Mouse (Mus musculus) kidney, embryonic 15.5 days (tissue): ENCODE results near the gene Exoc5. TPM values are rescaled to one million over a fixed set of nuclear protein-coding genes. Genes with fewer than 3 reads are reported as not detected.

Experiments
- ATAC-seq: fragments of 200-750 bp; cut with Nextera tagmentation; replicated peaks from 2 replicates; pipeline ENCODE4 v1.8.0; 2017; ENCODE audit warnings: moderate TSS enrichment; ENCODE audit not compliant: low FRiP score
- H3K27ac ChIP-seq: fragments of 300-500 bp; sonication (generic); 2 replicates; pipeline ENCODE4 v1.5.1; 2015; ENCODE audit warnings: mild to moderate bottlenecking, inconsistent platforms
- H3K27me3 ChIP-seq: fragments of 300-500 bp; sonication (generic); 2 replicates; pipeline ENCODE4 v1.6.1; 2015; ENCODE audit warnings: inconsistent platforms
- H3K36me3 ChIP-seq: fragments of 300-500 bp; sonication (generic); 2 replicates; pipeline ENCODE4 v1.6.1; 2015; ENCODE audit warnings: inconsistent platforms
- H3K4me1 ChIP-seq: fragments of 300-500 bp; sonication (generic); 2 replicates; pipeline ENCODE4 v1.6.1; 2015; ENCODE audit warnings: inconsistent platforms
- H3K4me2 ChIP-seq: fragments of 300-500 bp; sonication (generic); 2 replicates; pipeline ENCODE4 v1.6.1; 2015; ENCODE audit warnings: moderate library complexity, mild to moderate bottlenecking, inconsistent platforms
- H3K4me3 ChIP-seq: fragments of 300-500 bp; sonication (generic); replicated peaks from 2 replicates; pipeline ENCODE4 v1.5.1; 2015; ENCODE audit warnings: mild to moderate bottlenecking, inconsistent platforms
- H3K9ac ChIP-seq: fragments of 300-500 bp; sonication (generic); 2 replicates; pipeline ENCODE4 v1.6.1; 2015; ENCODE audit warnings: mild to moderate bottlenecking, inconsistent platforms
- H3K9me3 ChIP-seq: fragments of 300-500 bp; sonication (generic); replicated peaks from 2 replicates; pipeline ENCODE4 v1.6.1; 2016; ENCODE audit warnings: inconsistent platforms
- WGBS: fragments of 180-500 bp; shearing (Covaris S2); methylation state at CpG from one replicate; pipeline ENCODE4 v1.1.7; 2015; ENCODE audit warnings: mixed read lengths; 5-methylcytosine and 5-hydroxymethylcytosine counted together
- polyA plus RNA-seq: library from polyadenylated mRNA; unstranded; fragments of >200 nt; fragmentation: Nextera tagmentation; extraction: Ambion mirVana; gene quantifications from 2 replicates; pipeline ENCODE4 v1.2.1, GENCODE M21; 2015

Gene Exoc5
- polyA plus RNA-seq, 1 experiment from 2014 or later = 42.4 TPM

DNA sequence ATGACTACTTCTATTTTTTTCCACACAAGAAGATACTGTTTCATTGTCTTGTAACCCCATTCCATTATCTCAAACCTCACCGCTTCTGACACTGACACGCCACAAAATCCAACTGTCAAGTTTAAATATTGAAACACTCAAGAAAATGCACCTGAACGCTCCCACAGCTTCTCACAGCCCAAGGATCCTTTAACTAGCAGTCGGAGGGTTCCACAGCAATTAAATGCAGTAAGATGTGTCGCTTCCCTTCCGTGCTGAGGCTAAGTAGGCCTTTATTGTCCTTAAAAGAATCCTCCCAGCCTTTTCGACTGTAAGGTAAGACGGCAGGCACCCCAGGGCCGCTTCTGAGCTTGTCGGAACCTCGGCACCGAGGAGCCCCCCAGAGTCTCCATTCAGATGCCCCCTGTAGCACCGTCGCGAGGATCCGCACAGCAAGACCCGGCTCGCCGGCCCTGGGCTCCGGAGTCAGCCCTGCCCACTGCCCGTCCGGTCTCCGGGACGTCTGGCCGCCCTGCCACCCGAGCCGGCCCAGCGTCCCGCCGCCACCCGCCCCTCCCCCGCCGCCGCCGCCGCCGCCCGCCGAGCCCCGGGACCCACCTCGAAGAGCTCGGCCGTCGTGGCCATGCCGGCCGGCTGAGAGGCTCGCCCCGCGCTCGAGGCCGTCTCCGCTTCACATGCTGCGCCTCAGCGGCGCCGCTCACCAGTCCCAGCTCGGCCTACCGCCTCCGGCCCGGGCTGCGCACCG lies 752 bp downstream of the Exoc5 start, which contains the start of gene Ap5m1:
Ap5m1 (plus strand) TSS at position 569 of the 745 bp plus-strand sequence.
- H3K4me2 ChIP-seq = peak within 1 kb of the TSS; percentile 59
- peak within 1 kb of the TSS; percentile 97 for H3K9ac ChIP-seq
- WGBS = under 1% methylated on average over 62 of the region's 62 CpGs
- no peaks in the 10 kb centered on the region for H3K27me3 ChIP-seq
- H3K4me3 ChIP-seq = peak within 1 kb of the TSS; percentile 90
- peaks cover 22% of the 10 kb centered on the region for H3K4me1 ChIP-seq
- H3K27ac ChIP-seq = peak within 1 kb of the TSS; percentile 99
- no peak; the same call in 1 of the 2 replicates for ATAC-seq
- no peaks in the 10 kb centered on the region for H3K36me3 ChIP-seq
- no peaks in the 10 kb centered on the region for H3K9me3 ChIP-seq

DNA sequence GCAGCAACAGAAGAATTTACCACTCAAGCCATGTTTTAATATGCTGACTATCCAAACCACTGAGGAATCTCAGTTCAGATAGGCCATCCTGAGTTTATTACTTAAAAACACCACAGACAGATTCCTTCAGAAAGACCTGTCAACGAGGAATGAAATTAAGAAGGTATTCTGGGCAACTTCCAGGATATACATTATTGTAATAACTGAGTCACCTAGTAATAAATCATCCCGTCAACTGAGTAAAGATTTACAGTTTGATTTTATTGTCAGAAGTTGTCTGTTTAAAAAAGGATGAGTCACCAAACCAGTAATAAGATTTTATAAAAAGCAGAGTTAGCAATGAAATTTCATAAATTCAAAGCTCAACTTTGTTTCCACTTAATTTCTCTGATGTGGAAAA lies 2.6 kb downstream of the Exoc5 start:
- no peak for ATAC-seq
- Histone ChIP-seq H3K36me3 (no peaks in the 10 kb centered on the region), H3K27ac (no peak overlapping the region), H3K4me2 (no peak overlapping the region), H3K4me1 (peaks cover 22% of the 10 kb centered on the region), H3K9ac (no peak overlapping the region), H3K9me3 (no peaks in the 10 kb centered on the region), H3K4me3 (no peak overlapping the region), H3K27me3 (no peaks in the 10 kb centered on the region)
- WGBS = 64% methylated on average over 2 of the region's 2 CpGs

DNA sequence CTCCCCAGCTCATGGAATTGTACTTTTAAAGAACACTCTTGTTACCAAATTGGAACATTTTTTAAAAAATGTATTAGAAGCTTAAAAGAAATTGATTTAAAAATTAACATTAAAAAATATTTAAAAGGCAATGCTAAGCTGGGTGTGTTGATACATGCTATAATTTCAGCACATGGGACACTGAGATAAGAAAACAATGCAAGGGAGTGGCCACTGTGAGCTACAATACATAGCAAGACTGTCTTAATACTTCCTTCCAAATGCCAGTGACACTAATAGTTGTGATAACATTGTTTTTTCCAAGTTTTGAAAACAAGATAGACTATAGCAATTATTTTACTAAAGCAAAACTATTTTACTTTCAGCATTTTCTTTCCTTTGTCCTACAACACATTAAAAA lies 17.0 kb downstream of the Exoc5 start:
- Histone ChIP-seq H3K27me3 (no peaks in the 10 kb centered on the region), H3K36me3 (peaks cover 22% of the 10 kb centered on the region), H3K4me1 (no peaks in the 10 kb centered on the region), H3K27ac (no peak overlapping the region), H3K9me3 (no peaks in the 10 kb centered on the region), H3K9ac (no peak overlapping the region), H3K4me2 (no peak overlapping the region), H3K4me3 (no peak overlapping the region)
- no peak for ATAC-seq

DNA sequence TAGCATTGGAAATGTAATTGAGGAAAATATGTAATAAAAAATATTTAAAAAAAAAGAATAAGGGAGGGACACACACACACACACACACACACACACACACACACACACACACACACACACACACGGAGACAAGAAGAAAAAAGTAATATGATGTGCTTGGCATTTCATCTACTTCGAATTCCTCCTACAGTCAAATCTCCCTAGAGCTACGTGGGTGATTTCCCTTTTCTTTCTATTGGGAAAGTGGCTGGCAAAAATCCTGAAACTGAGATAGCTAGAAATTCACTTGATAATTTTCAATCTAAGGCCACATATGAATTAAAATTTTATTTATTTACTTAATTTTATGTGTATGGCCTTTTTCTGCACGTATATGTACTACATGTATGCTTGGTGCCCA lies 20.8 kb downstream of the Exoc5 start:
- 98% methylated on average over 4 of the region's 4 CpGs for WGBS
- Histone ChIP-seq H3K27me3 (no peaks in the 10 kb centered on the region), H3K9ac (no peak overlapping the region), H3K4me2 (no peak overlapping the region), H3K4me1 (no peaks in the 10 kb centered on the region), H3K36me3 (peaks cover 16% of the 10 kb centered on the region), H3K4me3 (no peak overlapping the region), H3K27ac (no peak overlapping the region), H3K9me3 (no peaks in the 10 kb centered on the region)
- ATAC-seq = no peak

DNA sequence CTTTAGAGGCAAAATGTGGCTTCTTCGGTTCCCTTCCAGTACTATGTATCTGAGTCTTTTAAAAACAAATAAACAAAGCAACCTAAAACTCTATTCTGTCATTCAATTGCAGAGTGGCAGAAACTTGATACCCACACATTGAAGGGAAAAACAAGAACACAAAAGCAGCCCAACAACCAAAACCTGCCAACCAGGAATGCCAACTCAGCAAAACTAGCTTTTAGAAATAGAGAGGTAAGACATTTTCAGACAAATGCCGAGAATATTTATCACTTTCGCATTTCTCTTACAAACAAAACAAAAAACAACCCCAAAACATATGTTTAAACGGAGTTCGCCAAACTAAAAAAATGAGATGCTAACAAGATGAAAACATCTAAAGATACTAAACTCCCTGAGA lies 37.5 kb downstream of the Exoc5 start:
- WGBS = 89% methylated on average over 5 of the region's 5 CpGs
- H3K9ac ChIP-seq = no peak overlapping the region
- peaks cover 32% of the 10 kb centered on the region for H3K36me3 ChIP-seq
- no peak for ATAC-seq
- no peaks in the 10 kb centered on the region for H3K9me3 ChIP-seq
- H3K27ac ChIP-seq = no peak overlapping the region
- no peaks in the 10 kb centered on the region for H3K27me3 ChIP-seq
- no peak overlapping the region for H3K4me3 ChIP-seq
- H3K4me1 ChIP-seq = no peaks in the 10 kb centered on the region
- no peak overlapping the region for H3K4me2 ChIP-seq

DNA sequence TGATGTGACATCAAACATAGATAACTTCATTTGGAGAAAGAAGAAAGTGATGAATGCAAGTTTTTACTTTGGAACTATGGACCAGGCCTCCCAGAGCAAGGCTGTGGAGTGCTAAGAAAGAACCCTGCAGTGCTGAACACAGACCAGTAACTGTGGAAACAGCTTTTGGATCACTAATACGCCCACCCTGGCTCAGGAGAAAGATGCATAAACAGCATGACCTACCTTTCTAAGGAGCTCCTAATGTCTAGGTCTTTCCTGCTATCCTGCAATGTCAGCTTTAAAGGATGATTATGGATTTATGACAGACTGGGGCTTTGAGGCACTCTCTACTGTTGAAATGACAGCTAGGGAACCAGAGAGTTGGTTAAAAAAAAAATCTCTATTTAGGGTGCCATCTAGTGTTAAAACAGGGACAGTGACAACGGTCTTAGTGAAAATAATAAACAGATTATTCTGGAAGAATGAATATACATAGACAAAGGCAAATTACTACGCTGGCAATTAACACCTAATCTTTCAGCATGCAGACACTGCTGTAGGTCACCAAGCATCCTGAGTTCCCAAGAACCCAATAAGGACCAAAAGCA lies 38.6 kb downstream of the Exoc5 start:
- Histone ChIP-seq H3K27me3 (no peaks in the 10 kb centered on the region), H3K9ac (no peak overlapping the region), H3K4me1 (no peaks in the 10 kb centered on the region), H3K4me3 (no peak overlapping the region), H3K27ac (no peak overlapping the region), H3K4me2 (no peak overlapping the region), H3K36me3 (peaks cover 26% of the 10 kb centered on the region), H3K9me3 (no peaks in the 10 kb centered on the region)
- no peak for ATAC-seq
- WGBS = 91% methylated on average over 3 of the region's 3 CpGs

DNA sequence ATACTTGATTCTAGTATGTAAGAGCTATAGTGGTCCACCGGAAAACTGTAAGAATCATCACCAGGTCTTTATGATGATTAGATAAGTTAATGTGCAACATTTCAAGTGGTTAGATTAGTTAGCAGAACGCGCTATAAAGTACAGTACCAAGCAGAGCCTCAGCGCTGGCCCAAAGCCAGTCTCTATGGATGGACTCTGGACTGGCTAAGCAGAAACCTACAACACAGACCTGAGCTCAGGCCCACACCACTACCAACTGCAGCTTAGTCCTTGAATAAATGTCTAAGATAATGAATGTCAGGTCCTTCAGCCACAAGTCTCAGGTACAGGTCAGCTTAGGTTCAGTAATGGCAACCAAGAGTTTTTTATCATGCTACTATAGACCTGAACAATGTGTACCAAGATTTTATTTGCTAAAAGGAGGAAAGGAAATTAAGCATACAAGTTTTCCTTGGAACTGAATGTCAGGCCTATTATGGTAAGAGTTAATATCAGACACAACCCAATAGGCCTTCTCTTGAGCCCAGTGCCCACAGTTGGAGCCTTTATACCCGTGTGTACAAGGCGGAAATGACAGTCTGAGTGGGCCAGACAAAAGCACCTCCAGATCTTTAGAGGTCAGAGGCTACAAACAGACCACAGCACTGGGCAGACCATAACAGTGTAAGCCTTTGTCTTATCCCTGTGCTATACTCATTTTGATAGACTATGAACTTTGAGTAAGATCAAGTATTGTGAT lies 39.2 kb downstream of the Exoc5 start:
- H3K4me3 ChIP-seq = no peak overlapping the region
- H3K9me3 ChIP-seq = no peaks in the 10 kb centered on the region
- H3K36me3 ChIP-seq = peaks cover 24% of the 10 kb centered on the region
- H3K4me1 ChIP-seq = no peaks in the 10 kb centered on the region
- H3K9ac ChIP-seq = no peak overlapping the region
- no peak overlapping the region for H3K4me2 ChIP-seq
- H3K27me3 ChIP-seq = no peaks in the 10 kb centered on the region
- WGBS = 87% methylated on average over 6 of the region's 6 CpGs
- H3K27ac ChIP-seq = no peak overlapping the region
- no peak for ATAC-seq

DNA sequence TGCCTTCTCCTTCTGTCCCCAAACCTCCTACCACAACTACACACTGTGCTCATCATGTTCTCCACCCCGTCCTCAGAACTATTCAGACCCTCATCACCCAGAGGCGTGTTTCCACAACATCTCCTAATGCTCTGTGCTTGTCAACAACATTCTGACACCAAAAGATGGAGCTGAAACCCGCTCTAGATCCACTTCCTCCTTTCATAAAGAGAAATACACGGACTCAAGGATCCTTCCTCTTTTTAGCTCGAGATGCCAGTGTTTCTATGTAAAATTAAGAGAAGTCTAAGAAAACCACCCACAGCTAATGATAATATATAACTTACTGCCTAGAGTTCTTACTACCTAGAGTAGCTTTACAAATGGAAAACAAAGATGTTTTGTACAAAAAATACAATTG lies 46.7 kb downstream of the Exoc5 start:
- no peak for ATAC-seq
- 93% methylated on average over 5 of the region's 5 CpGs for WGBS

DNA sequence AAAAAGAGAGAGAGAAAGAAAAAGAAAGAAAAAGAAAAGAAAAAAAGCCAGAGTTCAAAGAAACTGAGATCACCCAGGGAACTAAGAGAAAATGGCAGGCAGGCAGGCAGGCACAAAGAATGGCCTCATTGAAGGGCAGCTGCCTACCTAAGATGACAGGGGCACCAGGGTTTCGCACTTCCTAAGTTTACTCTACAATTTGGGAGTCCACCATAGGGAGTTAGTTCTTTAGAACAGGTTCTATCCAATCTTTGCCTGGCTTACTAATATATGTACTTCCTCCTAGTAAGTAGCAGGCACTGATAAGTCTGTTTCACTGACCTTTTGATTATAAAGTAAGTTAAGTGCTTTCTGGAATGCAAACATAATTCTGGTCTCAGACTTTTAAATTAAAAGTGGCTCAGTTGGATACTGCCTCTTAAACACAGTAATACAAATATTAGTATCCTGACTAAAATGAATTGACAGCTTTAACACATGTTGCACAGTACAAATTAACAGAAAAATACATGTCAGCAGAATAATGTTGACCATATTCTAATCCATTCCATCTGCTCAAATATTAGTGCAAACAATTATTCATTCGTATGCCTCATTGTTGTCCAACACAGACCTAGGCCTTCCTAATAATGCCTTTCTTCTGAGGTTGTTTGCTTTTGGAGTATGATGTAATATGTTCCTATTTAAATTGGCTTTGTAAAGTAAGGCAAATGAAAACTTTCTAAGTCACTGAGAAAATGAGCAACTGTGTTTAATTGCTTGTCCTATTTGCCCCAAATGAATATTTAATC lies 57.9 kb downstream of the Exoc5 start:
- Histone ChIP-seq H3K27ac (no peak overlapping the region), H3K4me3 (no peak overlapping the region), H3K4me2 (no peak overlapping the region), H3K27me3 (no peaks in the 10 kb centered on the region), H3K36me3 (peaks cover 4% of the 10 kb centered on the region), H3K9ac (no peak overlapping the region), H3K9me3 (no peaks in the 10 kb centered on the region), H3K4me1 (no peaks in the 10 kb centered on the region)
- no peak for ATAC-seq
- 89% methylated on average over 2 of the region's 2 CpGs for WGBS

More for the DNA sequence above, 46.7 kb downstream of the Exoc5 start:
- no peak overlapping the region for H3K4me3 ChIP-seq
- no peak overlapping the region for H3K27ac ChIP-seq
- no peaks in the 10 kb centered on the region for H3K9me3 ChIP-seq
- no peaks in the 10 kb centered on the region for H3K4me1 ChIP-seq
- H3K9ac ChIP-seq = no peak overlapping the region
- no peak overlapping the region for H3K4me2 ChIP-seq
- H3K27me3 ChIP-seq = no peaks in the 10 kb centered on the region
- H3K36me3 ChIP-seq = peaks cover 37% of the 10 kb centered on the region

DNA sequence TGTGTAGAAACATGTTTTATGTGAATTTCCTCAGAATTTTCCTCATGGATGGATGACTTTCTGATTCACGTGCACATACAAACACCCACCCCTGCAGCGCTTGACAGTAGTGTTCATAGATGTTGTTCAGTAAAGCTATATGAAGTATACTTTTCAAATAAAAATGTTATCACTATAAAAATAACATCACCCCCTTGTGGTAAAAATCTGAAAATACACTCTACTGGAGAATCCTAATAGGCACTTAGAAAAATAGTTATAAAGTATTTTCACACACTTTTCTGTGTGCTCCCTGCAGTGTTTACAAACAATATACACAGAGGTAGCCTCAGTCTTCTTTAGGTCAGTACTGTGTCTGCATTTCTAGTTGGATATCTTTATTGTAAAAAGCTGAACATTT lies 58.5 kb downstream of the Exoc5 start:
- 97% methylated on average over 2 of the region's 2 CpGs for WGBS

DNA sequence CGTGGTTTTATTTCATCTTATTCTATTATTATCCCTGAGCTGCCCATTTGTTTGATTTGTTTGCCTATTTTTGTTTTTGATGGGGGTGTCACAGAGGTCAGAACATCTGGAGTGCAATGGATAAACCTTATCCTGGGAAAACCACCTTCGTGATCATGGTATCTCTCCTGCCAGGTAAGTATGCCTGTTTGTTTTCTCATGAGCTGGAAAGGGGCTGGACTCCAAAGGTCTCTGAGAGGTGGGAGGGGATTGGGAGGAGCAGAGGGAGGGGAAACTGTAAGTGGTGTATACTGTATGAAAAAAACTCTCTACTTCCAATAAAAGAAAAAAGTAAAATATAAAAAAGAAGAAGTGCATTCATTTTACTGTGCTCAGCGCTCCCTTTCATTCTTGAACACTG lies 64.8 kb downstream of the Exoc5 start:
- no peaks in the 10 kb centered on the region for H3K9me3 ChIP-seq
- H3K9ac ChIP-seq = no peak overlapping the region
- no peaks in the 10 kb centered on the region for H3K36me3 ChIP-seq
- WGBS = 79% methylated on average over 3 of the region's 3 CpGs
- ATAC-seq = no peak
- no peak overlapping the region for H3K27ac ChIP-seq
- no peak overlapping the region for H3K4me3 ChIP-seq
- no peaks in the 10 kb centered on the region for H3K27me3 ChIP-seq
- no peak overlapping the region for H3K4me2 ChIP-seq
- no peaks in the 10 kb centered on the region for H3K4me1 ChIP-seq

More for the DNA sequence above, 58.5 kb downstream of the Exoc5 start:
- H3K27me3 ChIP-seq = no peaks in the 10 kb centered on the region
- H3K36me3 ChIP-seq = peaks cover 4% of the 10 kb centered on the region
- no peak overlapping the region for H3K9ac ChIP-seq
- no peak overlapping the region for H3K4me3 ChIP-seq
- H3K27ac ChIP-seq = no peak overlapping the region
- H3K4me2 ChIP-seq = no peak overlapping the region
- H3K9me3 ChIP-seq = no peaks in the 10 kb centered on the region
- H3K4me1 ChIP-seq = no peaks in the 10 kb centered on the region
- ATAC-seq = no peak

DNA sequence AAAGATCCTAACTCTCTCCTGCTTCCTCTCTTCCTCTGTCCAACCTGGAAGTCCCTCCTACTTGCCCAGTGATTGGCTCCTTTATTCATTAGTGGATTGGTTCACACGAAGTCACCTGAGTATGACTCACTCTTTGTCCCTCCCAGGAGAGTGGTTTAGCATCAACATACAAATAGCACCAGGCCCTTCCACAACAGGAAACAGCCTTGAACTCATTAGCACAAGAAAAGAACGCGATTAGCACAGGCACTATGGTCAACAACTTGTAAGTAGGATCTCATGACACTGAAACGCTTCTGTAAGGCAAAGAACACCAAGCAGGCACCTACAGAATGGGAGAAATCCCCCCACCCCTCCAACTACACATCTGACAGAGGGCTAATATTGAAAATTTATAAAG lies 67.7 kb downstream of the Exoc5 start:
- no peaks in the 10 kb centered on the region for H3K36me3 ChIP-seq
- no peaks in the 10 kb centered on the region for H3K27me3 ChIP-seq
- no peak for ATAC-seq
- 47% methylated on average over 4 of the region's 4 CpGs for WGBS
- no peaks in the 10 kb centered on the region for H3K4me1 ChIP-seq
- no peak overlapping the region for H3K4me2 ChIP-seq
- H3K9ac ChIP-seq = no peak overlapping the region
- no peaks in the 10 kb centered on the region for H3K9me3 ChIP-seq
- H3K27ac ChIP-seq = no peak overlapping the region
- H3K4me3 ChIP-seq = no peak overlapping the region
